Mouse (Mus musculus) ovary, adult 18-20 months (tissue): ENCODE measurements around the gene Smim12.

Source experiments
- DNase-seq: peaks from one replicate; pipeline ENCODE4 v3.0.0; 2022; ENCODE audit warnings: low spot score, mixed read lengths

Smim12 gene

DNA sequence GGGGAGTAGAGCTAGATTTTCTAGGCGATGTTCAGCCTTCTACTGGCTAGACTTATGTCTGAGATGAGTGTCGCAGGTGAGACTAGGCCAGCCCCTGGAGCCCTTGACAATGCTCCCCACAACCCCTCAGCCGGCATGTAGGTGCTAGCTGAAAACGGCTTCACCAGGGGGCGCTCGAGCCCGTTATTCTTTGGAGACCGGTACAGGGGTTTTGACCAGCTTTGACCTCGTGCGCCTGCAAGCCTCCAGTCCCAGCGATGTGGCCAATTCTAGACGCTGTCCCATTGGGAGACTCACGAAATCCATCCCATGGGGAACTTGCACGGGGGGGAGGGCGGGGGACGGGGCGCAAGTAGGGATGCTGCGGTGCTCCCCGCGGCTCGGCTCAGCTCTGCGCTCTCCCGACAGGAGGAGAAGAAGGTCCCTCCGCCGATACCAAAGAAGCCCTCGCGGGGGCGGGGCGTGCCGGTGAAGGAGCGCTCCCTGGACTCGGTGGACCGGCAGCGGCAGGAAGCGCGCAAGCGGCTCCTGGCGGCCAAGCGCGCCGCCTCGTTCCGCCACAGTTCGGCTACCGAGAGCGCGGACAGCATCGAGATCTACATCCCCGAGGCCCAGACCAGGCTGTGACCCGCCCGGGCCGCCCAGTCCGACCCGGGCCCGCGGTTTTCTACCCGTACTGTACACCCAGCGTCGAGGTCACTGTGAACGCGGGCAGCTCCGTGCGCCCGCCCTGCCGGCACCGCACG lies 7.7 kb upstream of the Smim12 start:
- peak; percentile 48 for DNase-seq

DNA sequence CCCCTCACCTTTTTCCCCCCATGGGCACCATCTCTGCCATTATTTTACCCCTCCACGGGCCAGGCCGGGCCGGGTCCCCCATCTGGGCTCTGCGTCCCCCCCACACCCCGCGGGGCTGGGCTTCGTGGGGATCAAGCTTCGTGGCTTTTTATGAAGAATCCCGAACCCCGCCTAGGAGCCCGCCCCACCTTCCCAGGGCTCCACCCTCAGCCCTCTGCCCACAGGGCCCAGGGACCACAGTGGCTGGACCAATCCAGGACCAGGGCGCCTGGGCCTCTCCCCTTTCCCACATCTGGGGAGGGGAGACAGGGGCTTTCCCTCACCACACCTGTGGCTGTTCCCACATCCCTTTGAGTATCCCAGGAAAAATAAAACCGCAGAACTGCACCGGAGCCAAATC lies 7.0 kb upstream of the Smim12 start:
- DNase-seq = no peak

- DNase-seq = no peak
These were observed 6.3 kb upstream of the Smim12 start for GRCm38 (mm10) chr4:127237271-127237670.

GRCm38 (mm10) chr4:127242696-127243095 lies 888 bp upstream of the Smim12 start:
- no peak for DNase-seq

- no peak for DNase-seq
These were observed 369 bp downstream of the Smim12 start for GRCm38 (mm10) chr4:127243953-127244352.

GRCm38 (mm10) chr4:127249701-127250349 lies 6.2 kb downstream of the Smim12 start:
- DNase-seq = peak; percentile 70

DNA sequence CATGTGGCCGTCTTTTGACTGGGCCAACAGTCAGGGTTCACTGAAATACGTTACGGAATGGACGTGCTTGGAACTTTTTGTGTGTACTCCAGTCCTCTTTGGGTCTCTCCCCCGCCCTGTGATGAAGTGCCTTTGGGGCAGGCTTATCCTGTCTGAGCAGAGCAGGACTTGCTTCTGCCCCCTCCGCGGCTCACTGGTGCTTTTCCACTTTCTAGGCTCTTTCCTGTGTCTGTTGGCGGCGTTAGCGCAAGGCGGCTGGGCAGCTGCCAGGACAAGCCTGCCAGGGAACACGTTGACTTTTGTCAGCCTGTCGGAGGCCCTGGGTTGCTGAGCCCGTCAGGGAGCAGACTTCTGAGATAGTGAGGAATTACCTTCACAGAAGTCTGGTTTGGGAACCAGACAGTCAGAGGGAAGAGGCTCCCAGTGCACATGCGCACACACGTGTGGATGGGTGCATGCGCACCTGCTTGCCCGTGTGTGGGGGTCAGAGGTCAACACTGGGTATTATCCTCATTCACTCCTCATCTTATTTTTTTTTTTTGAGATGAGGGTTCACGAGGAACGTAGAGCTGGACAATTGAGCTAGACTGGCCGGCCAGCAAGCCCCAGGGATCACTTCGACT lies 8.5 kb downstream of the Smim12 start:
- DNase-seq = peak; percentile 57

DNA sequence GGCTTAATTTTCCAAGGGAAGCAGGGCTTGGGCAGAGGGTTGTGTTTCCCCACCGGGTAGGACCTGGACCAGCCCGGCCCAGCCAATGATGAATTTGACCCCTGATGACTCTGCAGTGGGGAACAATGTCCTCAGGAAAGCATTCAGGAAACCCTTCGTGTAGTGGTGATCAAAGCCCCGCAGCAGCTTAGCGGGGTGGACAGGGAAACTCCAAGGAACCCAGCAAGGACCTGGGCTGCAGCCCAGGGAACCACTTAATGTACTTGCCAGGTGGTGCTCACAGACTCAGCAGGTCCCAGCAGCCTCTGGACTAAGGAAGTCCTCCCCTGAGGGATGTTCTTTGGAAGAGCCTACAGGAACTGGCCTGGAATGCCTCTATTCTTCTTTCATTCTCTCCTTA lies 13.2 kb downstream of the Smim12 start:
- DNase-seq = no peak

DNA sequence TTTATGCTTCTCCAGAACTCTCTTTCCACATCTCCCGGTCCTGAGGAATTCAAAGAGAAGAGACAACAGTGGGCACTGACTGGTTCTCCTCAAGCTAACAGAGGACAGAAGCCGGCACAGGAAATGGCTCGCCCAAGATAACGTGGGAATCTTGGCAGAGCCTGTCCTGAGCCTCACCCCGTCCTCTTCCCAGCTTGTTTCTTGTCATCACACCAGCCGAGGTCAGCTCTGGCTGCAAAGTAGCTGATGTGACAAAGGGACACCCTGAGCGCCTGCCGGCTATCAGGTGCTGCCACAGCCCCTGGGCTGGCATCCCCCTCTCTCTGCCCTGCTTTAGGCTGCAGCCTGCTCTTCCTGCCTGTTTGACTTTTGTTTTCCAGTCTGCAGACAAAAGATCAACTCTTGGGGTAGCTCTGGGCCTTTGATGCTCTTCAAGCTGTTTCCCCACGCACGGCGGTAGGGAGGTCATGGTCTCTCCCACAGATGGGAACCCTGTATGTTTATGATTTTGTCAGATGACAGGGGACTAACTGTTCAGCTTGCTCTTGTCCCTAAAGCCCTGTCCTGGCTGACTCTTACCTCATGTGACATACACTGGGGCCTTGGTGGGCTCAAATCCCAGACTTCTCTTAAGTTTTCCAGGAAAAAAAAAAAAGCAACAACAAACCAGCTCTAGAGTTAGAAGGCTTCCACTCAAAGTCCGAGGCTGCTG lies 14.8 kb downstream of the Smim12 start:
- DNase-seq = no peak

DNA sequence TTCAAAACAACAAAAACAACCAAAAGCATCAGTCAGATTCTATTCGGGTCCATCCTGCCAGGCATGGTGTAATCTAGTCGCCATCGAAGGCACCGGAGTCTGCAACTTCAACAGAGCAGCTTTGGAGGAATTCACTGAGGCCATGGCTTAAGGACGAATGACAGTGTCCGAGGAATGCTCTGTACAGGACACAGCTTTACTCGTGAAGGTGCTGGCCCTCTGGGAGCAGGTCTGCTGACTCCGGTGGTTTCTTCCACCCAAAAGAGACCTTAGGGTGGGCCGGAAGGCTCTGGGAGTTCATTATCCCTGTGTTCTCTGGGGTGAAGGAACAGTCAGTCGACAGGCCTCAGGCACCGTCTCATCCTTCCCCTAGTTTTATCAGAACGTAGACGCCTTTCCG lies 18.0 kb downstream of the Smim12 start:
- no peak for DNase-seq

GRCm38 (mm10) chr4:127263438-127264182 lies 20.0 kb downstream of the Smim12 start:
- DNase-seq = no peak

- no peak for DNase-seq
These were observed 20.6 kb downstream of the Smim12 start for GRCm38 (mm10) chr4:127264183-127264554.

- DNase-seq = no peak
These were observed 34.9 kb downstream of the Smim12 start for GRCm38 (mm10) chr4:127278451-127279001.

DNA sequence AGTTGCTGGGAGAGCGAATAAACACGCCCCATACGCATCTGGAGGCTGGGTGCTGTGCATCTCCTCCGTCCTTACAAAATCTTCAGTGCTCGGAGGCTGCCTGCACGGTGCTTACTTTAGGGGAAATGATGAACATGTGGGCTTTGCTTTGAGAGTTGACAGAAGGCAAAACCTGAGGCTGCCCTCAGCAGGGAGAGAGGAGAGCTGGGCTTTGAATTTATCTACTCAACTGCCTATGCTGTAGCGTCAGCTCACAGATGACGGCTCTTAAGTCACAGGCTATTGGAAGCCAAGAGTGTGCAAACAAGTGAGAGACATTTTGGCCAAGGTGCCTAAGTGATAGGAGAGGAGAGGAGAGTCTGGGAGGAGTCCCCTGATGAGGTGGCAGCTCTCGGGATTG lies 35.7 kb downstream of the Smim12 start:
- no peak for DNase-seq

- DNase-seq = no peak
These were observed 43.3 kb downstream of the Smim12 start for GRCm38 (mm10) chr4:127286907-127287306.

GRCm38 (mm10) chr4:127289039-127289548 lies 45.5 kb downstream of the Smim12 start:
- DNase-seq = no peak

DNA sequence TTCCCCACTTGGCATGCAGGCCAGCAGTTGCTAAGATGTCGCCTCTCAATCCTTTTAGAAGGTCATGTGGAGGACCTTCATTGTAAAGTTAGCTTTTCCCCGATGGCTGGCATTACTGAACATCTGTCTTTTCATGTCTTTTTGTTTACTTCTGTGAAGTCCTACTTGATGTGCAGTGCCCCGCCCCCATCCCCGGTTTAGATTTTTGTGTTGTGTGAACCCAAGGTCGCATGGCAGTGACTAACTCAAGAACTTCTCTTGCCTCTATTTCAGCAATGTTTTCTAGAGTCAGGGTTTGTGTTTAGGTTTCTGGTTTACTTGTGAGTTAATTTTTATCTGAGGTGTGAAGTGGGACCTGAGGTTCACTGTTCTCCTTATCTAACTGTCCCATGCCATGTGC lies 49.0 kb downstream of the Smim12 start:
- DNase-seq = no peak
